Mouse (Mus musculus) granulocyte monocyte progenitor cell, adult 5-6 weeks (primary cell): ENCODE measurements around the gene Mettl26. TPM values are rescaled to one million over a fixed set of nuclear protein-coding genes. Genes with fewer than 3 reads are reported as not detected.
A peak's percentile ranks its signal among the peaks of the same experiment; 100 is the strongest.
"Not testable (repeated sequence)": the region's sequence is repeated elsewhere in the genome, so short reads cannot be mapped to it uniquely, and the experiment has no call there.

Experiments
- ATAC-seq: replicated peaks from 2 replicates; pipeline ENCODE4 v1.8.0; 2016; ENCODE audit warnings: mild to moderate bottlenecking, moderate TSS enrichment, inconsistent platforms; ENCODE audit not compliant: poor library complexity, severe bottlenecking
- total RNA-seq, 2 experiments: library from RNA; stranded (forward) in 1 of 2; stranded (reverse) in 1 of 2; fragments of 200-712, 200-1000 nt in 1 of 2; fragments of >200 nt in 1 of 2; fragmentation: Nextera tagmentation in 1 of 2; gene quantifications; 2 replicates each; pipeline ENCODE4 v1.2.3; 2014 to 2017

Gene Mettl26
- total RNA-seq, 2 experiments from 2014 or later, result 9.7 to 23.4 TPM

GRCm38 (mm10) chr17:25867509-25867835, 7.4 kb upstream of the Mettl26 start:
- ATAC-seq, result peak; percentile 13; the same call in 1 of the 2 replicates

DNA sequence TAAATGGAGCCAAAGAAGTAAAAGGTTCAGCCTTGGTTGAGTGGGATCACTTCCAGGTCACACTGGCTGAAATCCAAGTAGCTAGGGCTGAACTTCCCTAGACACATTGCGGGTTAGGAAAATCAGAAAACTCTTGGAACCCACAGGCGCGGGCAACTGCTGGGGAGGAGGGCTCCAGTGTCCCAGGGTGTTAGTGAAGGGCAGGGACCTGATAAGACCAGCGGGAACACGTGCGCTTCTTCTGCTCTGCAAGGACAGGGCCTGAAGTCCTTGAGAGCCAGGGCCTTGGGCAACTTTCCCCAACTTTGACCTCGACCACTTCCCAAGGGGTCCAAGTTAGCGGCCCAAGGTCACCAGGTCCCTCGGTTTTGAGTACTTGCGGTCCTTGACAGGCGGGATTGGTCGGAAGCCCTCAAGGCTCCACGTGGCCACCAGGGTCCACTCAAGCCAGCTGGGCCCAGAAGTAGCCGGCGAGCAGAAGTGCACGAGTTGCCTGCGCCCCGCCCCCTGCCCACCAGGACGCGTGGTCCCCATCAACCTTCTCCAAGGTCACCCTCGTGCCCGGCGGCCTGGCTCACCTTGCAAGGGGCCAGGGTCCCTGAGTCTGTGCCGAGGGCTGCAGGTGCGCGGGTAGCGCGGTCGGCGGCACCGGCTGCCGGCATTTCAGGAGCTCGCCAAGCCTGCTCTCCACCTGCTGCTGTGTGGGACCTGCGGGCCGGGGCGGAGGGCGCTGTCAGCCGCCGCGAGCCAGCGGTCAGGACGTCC, 6.9 kb upstream of the Mettl26 start:
- ATAC-seq, result peak; percentile 50

DNA sequence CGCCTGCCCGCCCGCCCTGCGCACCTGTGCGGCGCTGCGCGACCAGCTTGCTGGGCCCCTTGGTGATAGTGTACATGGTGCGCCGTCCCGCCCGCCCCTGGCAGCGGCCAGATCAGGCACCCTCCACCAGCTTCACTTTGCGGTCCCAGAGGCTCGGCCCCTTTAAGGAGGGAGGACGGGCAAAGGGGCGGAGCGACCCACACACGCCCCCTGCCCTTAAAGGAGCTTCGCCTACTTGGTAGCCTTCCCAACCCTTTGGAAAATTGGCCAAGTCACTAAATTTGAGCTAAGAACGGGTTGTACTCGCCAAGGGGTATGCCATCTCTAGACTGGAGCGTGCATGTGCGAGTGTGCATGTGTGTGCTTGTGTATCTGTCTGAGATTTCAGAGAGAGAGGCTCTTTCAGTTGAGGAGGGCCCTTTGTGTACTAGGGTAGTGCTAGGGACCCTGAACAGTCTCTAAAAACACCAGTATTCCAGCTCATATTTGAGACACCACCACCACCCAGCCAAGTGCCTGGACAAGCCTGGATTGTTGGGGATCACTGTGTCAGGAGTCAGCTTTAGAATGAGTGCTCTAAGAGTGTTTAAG, 6.2 kb upstream of the Mettl26 start, which contains the start of gene Mcrip2:
Gene Mcrip2 (minus strand): TSS at position 164 of the 591 bp plus-strand sequence.
- ATAC-seq, result peak; percentile 83

- ATAC-seq, result no peak
Measured at GRCm38 (mm10) chr17:25869498-25869897, 5.4 kb upstream of the Mettl26 start.

GRCm38 (mm10) chr17:25869954-25870353, 4.9 kb upstream of the Mettl26 start:
- ATAC-seq, result no peak

DNA sequence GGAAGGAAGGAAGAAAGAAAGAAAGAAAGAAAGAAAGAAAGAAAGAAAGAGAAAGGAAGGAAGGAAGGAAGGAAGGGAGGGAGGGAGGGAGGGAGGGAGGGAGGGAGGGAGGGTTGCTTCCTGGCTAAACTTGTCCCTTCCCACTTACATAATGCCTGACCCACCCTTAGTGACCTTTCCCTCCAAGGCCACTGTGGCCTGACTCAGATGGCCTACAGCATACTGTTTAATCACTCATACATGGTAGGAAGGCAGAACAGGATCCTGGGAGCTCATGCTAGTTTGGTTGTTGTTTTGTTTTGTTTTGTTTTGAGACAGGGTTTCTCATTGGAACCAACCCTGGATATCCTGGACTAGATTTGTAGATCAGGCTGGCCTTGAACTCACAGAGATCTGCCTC, 3.3 kb upstream of the Mettl26 start:
- ATAC-seq, result not testable (repeated sequence)

DNA sequence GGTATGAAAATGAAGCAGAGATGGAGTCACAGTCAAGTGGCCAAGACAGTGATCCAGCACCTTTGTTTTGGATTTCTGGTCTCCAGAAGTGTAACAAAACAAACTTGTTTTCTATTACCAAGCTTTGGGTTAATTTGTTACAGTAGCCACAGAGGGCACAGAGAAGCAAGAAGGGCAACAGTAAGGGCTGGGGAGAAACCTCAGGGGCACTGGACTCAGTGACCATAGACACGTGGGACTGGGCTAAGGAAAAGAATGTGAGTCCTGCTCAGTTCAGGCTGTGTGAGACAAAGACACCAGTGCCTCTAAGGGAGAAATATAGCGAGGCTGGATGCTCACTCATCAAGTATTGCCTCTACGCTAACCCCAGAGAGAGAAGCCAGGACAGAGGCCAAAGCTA, 2.2 kb upstream of the Mettl26 start:
- ATAC-seq, result no peak

DNA sequence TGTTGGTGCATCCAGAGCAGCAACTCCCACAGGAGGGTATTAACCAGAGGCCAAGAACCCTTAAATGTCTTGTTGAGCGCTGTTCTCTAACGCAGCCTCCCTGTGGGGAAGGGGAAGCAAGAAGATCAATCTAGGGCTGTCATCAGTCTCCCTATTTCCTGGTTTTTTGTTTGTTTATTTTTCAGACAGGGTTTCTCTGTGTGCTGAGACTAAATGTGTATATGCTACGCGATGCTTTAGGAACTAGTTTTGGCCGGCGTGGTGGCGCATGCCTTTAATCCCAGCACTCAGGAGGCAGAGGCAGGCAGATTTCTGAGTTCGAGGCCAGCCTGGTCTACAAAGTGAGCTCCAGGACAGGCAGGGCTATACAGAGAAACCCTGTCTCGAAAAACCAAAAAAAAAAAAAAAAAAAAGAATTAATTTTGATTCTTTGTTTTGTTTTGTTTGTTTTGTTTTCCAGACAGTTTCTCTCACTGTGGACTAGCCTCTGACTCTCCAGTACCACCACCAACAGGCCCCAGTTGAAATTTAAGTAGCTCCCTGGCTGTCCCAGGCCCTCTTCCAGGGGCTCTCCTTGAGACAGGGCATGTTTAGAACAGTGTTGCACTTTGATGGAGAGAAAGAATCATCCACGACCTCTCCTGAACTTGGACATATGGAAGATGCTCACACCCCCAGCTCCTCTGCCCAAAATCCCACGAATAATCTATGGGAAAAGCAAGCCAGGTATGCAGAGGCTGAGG, 1.3 kb upstream of the Mettl26 start:
- ATAC-seq, result no peak

DNA sequence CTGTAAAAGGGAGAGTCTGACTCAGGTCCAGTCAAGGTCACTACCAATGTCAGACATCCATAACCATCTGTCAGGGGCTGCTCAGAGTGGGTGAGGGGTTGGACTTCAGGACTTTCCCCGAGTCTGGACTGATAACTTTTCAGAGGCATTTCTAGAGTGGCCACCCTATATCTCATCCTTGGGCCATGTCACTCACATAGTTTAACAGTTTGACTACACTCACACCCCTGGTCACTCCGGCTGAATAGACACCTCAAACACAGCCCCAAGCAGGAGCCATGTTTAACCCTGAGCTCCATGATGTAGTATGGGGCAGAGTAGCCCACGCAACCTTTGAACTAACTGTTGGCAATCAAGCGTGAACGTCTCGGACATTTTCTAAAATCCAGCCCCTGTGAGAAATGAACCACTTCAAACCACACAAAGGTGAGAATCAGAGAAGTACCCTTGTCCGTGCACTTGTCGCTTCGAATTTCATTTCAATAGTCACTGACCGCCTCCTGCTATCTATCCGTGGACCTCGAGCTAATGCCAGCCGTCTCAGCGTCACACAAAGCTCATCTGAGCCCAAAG, 640 bp upstream of the Mettl26 start:
- ATAC-seq, result no peak

DNA sequence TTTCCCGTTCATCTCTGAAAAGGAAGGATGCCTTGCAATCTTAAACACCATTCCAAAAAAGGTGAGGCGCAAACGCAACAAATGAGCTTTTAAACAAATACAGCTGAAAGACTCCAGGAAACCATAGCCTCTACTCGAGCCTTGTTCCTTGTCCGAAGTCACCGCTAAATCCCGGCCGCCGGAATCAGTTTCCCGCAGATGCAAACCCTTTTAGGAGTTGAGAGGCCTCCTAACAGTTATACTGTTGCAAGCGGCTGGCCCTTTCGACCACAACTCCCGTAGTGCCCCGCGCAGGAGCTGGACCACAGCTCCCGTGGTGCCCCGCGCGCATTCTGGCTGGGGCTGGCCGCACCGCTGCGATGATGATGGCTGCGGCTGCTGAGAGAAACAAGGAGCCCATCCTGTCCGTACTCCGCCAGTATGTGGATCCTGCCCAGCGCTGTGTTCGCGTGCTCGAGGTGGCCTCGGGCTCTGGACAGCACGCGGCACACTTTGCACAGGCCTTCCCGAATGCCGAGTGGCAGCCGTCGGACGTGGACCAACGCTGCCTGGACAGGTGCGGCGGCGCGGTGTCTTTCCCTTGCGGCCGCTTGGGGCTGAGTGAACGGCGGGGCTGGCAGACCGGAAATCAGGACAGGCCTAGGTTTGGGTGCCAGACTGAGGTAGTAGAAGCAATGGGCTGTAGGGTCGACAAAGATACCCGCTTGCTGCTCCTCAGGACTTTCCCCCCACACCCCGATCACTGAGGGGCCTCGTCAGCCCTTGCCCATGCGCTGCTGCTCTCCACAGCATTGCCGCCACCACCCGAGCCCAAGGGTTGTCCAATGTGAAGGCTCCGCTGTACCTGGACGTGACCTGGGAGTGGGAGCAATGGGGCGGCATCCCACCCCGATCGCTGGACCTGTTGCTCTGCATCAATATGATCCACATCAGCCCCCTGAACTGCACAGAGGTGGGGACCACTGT, 580 bp downstream of the Mettl26 start:
- peak; percentile 74 for ATAC-seq

- ATAC-seq, result no peak
Measured at GRCm38 (mm10) chr17:25876347-25876915, 1.6 kb downstream of the Mettl26 start.

GRCm38 (mm10) chr17:25877025-25877424, 2.2 kb downstream of the Mettl26 start:
- no peak for ATAC-seq

DNA sequence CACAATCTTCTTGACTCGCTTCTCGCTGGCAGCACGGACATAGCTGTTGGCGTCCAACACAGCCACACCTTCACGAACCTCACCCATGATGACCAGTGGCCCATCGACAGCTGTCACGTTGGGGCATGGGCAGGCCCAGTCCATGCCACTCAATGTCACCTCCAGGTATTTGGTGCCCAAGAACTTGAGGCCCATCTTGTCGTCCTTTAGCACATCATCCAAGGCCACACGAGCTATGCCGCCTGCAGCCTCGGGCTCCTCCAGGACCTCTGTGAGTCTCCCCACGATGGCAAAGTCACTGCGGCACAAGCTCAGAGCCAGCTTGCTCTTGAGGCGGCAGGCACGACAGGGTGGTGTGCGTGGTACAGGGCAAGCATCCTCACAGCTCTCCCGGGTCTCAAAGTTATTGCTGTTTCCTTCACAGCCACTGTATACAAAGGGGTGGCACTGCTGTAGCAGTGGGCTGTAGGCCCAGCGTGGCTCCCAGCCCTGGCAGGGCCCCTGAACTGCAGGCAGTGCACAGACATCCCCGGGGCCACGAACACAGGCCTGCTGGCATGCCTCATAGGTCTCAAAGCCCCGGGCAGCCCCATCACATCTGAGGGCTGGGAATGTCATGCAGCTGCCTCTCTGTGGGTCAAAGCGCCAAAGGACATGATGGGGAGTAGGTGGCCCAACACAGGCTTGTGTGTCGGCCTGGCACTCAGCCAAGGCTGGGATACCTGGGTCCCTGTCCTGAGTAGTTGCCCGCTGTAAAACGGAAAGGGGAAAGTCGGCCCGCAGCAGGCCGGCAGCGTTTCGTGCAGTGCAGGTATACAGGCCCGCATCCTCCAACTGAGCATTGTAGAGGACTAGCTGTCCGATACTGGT, 3.1 kb downstream of the Mettl26 start:
- ATAC-seq, result no peak

DNA sequence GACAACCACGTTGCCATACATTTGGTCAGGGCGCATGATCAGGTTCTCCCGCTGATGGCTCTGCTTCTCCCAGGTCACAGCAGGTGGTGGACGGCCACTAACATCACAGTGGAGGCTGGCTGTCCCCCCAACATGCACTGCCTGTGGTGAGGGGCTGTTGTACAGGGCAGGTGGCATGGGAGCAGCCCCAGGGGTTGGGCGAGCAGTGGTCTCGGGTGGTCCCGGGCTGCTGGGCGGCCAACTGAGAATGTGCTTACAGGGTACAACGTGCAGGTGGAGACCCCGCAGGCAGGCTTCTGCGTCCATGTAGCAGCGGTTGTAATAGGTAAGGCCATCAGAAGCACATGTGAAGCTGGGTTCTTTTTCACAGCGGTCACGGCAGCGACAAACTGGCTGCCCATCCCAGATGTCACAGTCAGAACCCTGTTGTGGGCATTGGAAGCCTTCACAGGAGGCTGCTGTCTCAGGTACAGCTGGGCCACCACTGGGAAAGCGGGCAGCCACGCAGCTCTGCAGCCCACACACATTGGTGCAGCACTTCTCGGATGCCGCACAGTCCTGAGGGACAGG, 3.8 kb downstream of the Mettl26 start:
- no peak for ATAC-seq

DNA sequence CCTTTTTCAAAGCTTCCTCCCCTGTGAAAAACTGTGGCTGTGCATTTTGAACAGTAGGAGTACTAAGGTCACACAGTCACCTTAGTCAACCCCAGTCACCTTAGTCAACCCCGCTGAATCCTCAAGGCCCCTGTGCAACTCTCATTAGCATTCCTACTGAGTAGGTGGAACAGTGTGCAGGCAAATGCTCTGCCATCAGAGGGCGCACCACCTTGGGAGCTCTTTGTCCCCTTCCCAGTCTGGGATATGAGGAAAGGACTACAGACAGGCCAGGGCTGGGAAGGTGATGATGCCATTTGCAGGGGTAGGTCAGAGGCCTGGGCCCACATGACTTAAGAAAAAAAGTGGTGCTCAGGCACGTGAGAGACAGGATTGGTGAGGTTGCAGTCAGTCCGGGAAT, 4.4 kb downstream of the Mettl26 start:
- no peak for ATAC-seq

DNA sequence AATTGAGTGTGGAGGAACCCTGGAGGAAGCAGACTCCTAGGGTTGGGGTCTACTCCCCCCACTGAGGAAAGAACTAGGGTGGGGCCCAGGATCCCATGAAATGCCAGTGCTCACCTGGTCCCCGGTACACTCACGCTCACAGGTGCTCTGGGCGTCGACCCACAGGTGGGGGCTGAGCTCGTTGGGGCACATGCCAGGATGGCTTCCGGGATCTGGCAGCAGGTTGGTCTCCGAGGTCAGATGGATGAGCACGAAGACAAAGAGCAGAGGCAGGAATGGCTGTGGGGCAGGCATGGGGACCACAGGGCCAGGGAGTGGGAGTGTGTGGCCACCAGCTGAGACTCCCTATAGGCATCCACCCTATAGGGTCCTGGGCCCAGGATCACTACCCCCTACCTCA, 4.9 kb downstream of the Mettl26 start:
- ATAC-seq, result no peak

DNA sequence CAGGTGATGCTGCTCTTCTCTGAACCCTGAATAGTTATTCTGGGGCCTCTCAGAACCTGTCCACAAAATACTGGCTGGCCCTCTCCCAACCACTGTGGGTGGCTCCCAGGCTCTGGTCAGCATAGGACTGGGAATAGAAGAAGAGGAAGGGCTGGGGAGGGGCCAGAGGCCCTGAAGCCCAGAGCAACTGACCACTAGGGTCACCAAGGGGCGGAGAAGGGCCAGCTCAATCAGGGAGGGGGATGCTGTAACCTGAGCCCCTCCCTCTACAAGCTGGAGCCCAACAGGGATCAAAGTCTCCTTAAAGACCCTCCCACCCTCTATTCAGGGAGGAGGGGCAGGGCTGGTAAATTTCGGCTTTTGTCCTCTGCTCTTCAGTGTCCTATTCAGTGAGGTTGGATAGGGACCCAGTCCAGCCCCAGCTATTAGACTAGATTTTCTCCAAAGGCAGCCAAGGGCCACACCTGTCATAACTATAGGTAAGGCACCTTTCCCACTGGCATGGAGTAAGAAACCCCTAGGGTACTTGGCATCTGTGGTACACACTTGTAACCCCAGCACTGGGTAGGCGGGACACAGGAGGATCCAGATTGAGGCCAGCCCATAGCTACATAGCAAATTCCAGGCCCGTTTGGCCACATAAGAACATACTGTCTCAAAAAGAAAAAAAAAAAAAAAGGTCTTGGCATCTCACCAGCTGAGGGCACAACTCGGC, 5.5 kb downstream of the Mettl26 start, which contains the start of gene Wfikkn1:
Gene Wfikkn1 (minus strand): TSS at position 663 of the 715 bp plus-strand sequence.
- no peak for ATAC-seq
